Mouse (Mus musculus) liver, embryonic 11.5 days (tissue): Measurements from ENCODE around the gene Scnm1. TPM values are rescaled to one million over a fixed set of nuclear protein-coding genes. Genes with fewer than 3 reads are reported as not detected.

Source experiments
- ATAC-seq: fragments of 200-750 bp; cut with Nextera tagmentation; replicated peaks from 2 replicates; pipeline ENCODE4 v1.8.0; 2017; ENCODE audit warnings: moderate number of reproducible peaks, mild to moderate bottlenecking, moderate TSS enrichment, moderate library complexity; ENCODE audit not compliant: low FRiP score
- DNase-seq: peaks from one replicate; pipeline ENCODE4 v3.0.0-alpha.2; 2017; ENCODE audit warnings: low spot score
- H3K27ac ChIP-seq: fragments of 300-500 bp; sonication (generic); 2 replicates; pipeline ENCODE4 v1.5.1; 2014; ENCODE audit warnings: mild to moderate bottlenecking, low read depth, low read length, control low read depth
- H3K27me3 ChIP-seq: fragments of 300-500 bp; sonication (generic); replicated peaks from 2 replicates; pipeline ENCODE4 v1.6.1; 2014; ENCODE audit warnings: low read length, mixed read lengths; ENCODE audit not compliant: control insufficient read depth, insufficient read depth
- H3K36me3 ChIP-seq: fragments of 300-500 bp; sonication (generic); 2 replicates; pipeline ENCODE4 v1.6.1; 2014; ENCODE audit warnings: mild to moderate bottlenecking, low read length, moderate library complexity, mixed read lengths; ENCODE audit not compliant: control insufficient read depth, insufficient read depth
- H3K4me1 ChIP-seq: fragments of 300-500 bp; sonication (generic); replicated peaks from 2 replicates; pipeline ENCODE4 v1.6.1; 2014; ENCODE audit warnings: low read length, mixed read lengths; ENCODE audit not compliant: control insufficient read depth, insufficient read depth
- H3K4me2 ChIP-seq: fragments of 300-500 bp; sonication (generic); 2 replicates; pipeline ENCODE4 v1.6.1; 2014; ENCODE audit warnings: mild to moderate bottlenecking, control low read depth, moderate library complexity
- H3K4me3 ChIP-seq: fragments of 300-500 bp; sonication (generic); 2 replicates; pipeline ENCODE4 v1.5.1; 2014; ENCODE audit warnings: low read depth, low read length, control low read depth
- H3K9ac ChIP-seq: fragments of 300-500 bp; sonication (generic); 2 replicates; pipeline ENCODE4 v1.6.1; 2014; ENCODE audit warnings: low read depth, low read length, control low read depth
- H3K9me3 ChIP-seq: fragments of 300-500 bp; sonication (generic); 2 replicates; pipeline ENCODE4 v1.6.1; 2016; ENCODE audit warnings: low read length, inconsistent platforms, mixed read lengths; ENCODE audit not compliant: control insufficient read depth
- WGBS: fragments of 180-500 bp; shearing (Covaris S2); extraction: QIAGEN DNeasy Blood & Tissue Kit; methylation state at CpG from one replicate; pipeline ENCODE4 v1.1.7; 2014; 5-methylcytosine and 5-hydroxymethylcytosine counted together
- polyA plus RNA-seq: library from polyadenylated mRNA; unstranded; fragments of >200 nt; fragmentation: Nextera tagmentation; extraction: Ambion mirVana; gene quantifications from 2 replicates; pipeline ENCODE4 v1.2.1, GENCODE M21; 2014

Gene Scnm1
- polyA plus RNA-seq, result 53.1 and 58.5 TPM in 2 replicates

GRCm38 (mm10) chr3:95133680-95134101 is at the start of gene Scnm1, which contains the start of gene Lysmd1:
Gene Scnm1, minus strand, starts transcription at chr3:95134011.
Gene Lysmd1, plus strand, starts transcription at chr3:95134088.
- no peaks in the 10 kb centered on the region; the same call in 1 of the 2 replicates for H3K36me3 ChIP-seq
- H3K9ac ChIP-seq, result peak within 1 kb of the TSS; percentile 78
- H3K4me2 ChIP-seq, result peak within 1 kb of the TSS; percentile 78
- H3K4me1 ChIP-seq, result peaks cover 15% of the 10 kb centered on the region
- peak; percentile 85 for DNase-seq
- peak within 1 kb of the TSS; percentile 38; the same call in 1 of the 2 replicates for H3K27ac ChIP-seq
- H3K27me3 ChIP-seq, result no peaks in the 10 kb centered on the region
- no peaks in the 10 kb centered on the region for H3K9me3 ChIP-seq
- WGBS, result under 1% methylated on average over 20 of the region's 20 CpGs
- peak within 1 kb of the TSS; percentile 72 for H3K4me3 ChIP-seq
- peak; percentile 89 for ATAC-seq

DNA sequence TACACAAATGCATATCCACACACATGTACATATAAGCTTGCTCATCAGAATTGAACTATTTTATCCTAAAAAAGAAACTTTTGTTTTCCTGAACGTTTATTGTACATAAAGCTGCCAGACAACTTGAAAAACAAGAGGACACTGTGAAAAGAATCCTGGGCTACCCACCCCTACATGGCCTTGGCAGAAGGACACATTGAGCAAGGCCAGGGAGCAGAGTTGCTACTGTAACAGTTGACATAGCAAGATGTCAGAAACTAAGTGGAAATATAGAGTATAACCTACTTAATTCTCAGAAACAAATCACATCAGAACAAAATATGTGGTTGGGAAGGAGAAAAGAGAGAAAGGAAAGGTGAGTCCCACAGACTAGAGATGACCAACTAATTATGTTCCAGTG is 48.0 kb upstream of the Scnm1 start:
- H3K36me3 ChIP-seq, result peaks cover 5% of the 10 kb centered on the region; the same call in 1 of the 2 replicates
- DNase-seq (no peak), ATAC-seq (no peak)
- no peak overlapping the region for H3K9ac ChIP-seq
- no peak overlapping the region for H3K4me2 ChIP-seq
- H3K4me1 ChIP-seq, result no peaks in the 10 kb centered on the region
- WGBS, result 77% methylated on average over 1 of the region's 1 CpGs
- H3K27ac ChIP-seq, result no peak overlapping the region
- no peak overlapping the region for H3K4me3 ChIP-seq
- no peaks in the 10 kb centered on the region for H3K27me3 ChIP-seq
- no peaks in the 10 kb centered on the region for H3K9me3 ChIP-seq

DNA sequence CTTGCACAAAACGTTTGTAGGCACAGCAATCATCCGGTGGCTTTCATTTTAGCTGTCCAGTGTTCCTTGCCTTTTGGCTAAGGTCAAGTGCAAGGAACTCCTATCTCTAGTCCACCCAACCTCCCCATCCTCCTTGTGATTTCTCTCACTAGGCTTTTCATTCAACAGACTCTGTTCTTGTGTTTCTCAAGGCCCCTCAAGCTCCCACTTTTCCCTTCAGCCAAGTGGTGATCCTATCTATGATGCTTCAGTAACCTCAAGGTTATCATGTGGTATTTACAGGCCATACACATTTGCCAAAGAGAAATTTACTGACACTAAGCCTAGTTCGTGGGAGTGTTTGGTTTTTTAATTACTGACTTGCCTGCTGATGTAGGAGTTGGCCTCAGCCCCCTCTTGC is 46.1 kb upstream of the Scnm1 start:
- Histone ChIP-seq H3K27ac (no peak overlapping the region), H3K9ac (no peak overlapping the region), H3K9me3 (no peaks in the 10 kb centered on the region), H3K36me3 (peaks cover 4% of the 10 kb centered on the region; the same call in 1 of the 2 replicates), H3K4me2 (no peak overlapping the region), H3K4me1 (no peaks in the 10 kb centered on the region), H3K4me3 (no peak overlapping the region), H3K27me3 (no peaks in the 10 kb centered on the region)
- WGBS, result 64% methylated on average over 3 of the region's 3 CpGs
- DNase-seq (no peak), ATAC-seq (no peak)

DNA sequence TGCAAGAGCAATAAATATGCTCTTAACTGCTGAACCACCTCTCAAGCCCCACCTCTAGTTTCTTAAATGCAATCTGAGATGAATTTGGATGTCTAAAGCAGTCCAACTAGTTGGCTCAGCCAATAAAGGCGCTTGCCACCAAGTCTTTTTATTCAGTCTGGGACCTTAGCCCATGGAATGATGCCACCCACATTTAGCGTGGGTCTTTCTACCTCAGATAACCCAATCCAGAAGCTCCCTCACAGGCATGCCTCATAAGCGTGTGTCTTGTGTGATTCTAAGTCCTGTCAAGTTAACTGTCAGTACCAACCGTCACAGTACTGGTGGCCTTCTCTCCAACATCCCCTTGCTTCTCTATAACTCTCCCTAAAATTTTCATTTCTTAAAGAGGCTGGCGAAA is 45.1 kb upstream of the Scnm1 start:
- 82% methylated on average over 5 of the region's 5 CpGs for WGBS
- H3K4me1 ChIP-seq, result 0 out of 2 replicates have a peak, but pooled peaks cover 2% of the 10 kb centered on the region
- peaks cover 3% of the 10 kb centered on the region; the same call in 1 of the 2 replicates for H3K36me3 ChIP-seq
- no peak for DNase-seq
- no peak overlapping the region for H3K4me2 ChIP-seq
- no peak overlapping the region for H3K4me3 ChIP-seq
- H3K27me3 ChIP-seq, result peaks cover 3% of the 10 kb centered on the region
- ATAC-seq, result no peak
- no peak overlapping the region for H3K9ac ChIP-seq
- H3K9me3 ChIP-seq, result no peaks in the 10 kb centered on the region
- no peak overlapping the region for H3K27ac ChIP-seq

DNA sequence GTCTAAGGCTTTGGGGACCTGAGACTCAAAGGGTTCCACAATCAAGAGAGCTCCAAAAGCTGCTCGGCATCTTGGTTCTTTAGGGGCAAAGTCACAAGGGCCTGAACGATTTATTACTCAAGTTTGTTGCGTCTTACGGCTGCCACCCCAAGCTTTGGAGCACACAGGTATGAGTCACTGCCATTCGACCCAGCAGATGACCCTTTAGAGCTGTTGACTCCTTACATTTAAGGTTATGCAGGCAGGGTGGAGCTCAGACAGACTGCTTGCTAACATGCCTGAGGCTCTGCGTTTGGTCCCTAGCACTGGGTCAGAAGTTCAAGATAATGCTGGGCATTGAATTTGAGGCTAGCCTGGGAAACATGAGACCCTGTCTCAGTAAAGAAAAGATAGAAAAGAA is 43.8 kb upstream of the Scnm1 start:
- H3K4me3 ChIP-seq, result no peak overlapping the region
- H3K4me1 ChIP-seq, result peaks cover 12% of the 10 kb centered on the region
- 73% methylated on average over 6 of the region's 6 CpGs for WGBS
- no peak overlapping the region for H3K27ac ChIP-seq
- ATAC-seq, result no peak
- H3K36me3 ChIP-seq, result no peaks in the 10 kb centered on the region
- H3K9me3 ChIP-seq, result no peaks in the 10 kb centered on the region
- H3K4me2 ChIP-seq, result no peak overlapping the region
- no peak for DNase-seq
- no peak overlapping the region for H3K9ac ChIP-seq
- H3K27me3 ChIP-seq, result peaks cover 16% of the 10 kb centered on the region

DNA sequence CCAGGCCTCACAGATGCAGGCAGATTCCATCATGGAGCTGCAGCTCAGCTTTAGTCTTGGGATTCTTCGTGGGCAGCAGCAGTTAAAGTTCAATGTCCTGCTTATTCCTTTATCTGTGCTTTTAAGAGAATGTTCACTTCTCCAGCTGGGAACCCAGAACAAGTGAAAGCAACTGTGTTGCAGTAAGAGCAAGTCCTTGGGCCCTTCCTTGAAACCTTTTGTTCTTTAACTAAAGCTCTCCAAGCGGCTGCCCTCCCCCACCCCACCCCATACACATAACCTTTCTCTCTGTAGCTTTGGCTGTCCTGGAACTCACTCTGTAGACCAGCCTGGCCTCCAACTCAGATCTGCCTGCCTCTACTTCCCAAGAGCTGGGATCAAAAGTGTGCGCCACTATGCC is 42.7 kb upstream of the Scnm1 start:
- Histone ChIP-seq H3K4me3 (no peak overlapping the region), H3K9me3 (no peaks in the 10 kb centered on the region), H3K4me1 (peaks cover 12% of the 10 kb centered on the region), H3K27me3 (peaks cover 27% of the 10 kb centered on the region), H3K4me2 (no peak overlapping the region), H3K9ac (no peak overlapping the region), H3K36me3 (no peaks in the 10 kb centered on the region), H3K27ac (no peak overlapping the region)
- ATAC-seq (no peak), DNase-seq (no peak)
- WGBS, result 77% methylated on average over 3 of the region's 3 CpGs

GRCm38 (mm10) chr3:95174011-95174592 is 40.3 kb upstream of the Scnm1 start:
- Histone ChIP-seq H3K4me2 (peak overlapping the region; percentile 67), H3K27ac (no peak overlapping the region), H3K4me1 (peaks cover 12% of the 10 kb centered on the region), H3K27me3 (peaks cover 46% of the 10 kb centered on the region), H3K4me3 (peak overlapping the region; percentile 44), H3K36me3 (peaks cover 3% of the 10 kb centered on the region; the same call in 1 of the 2 replicates), H3K9ac (peak overlapping the region; percentile 26; the same call in 1 of the 2 replicates), H3K9me3 (no peaks in the 10 kb centered on the region)
- 2% methylated on average over 16 of the region's 16 CpGs for WGBS
- DNase-seq (peak; percentile 76), ATAC-seq (peak; percentile 54)

- peak overlapping the region; percentile 44 for H3K4me3 ChIP-seq
- peak; percentile 56 for DNase-seq
- H3K9ac ChIP-seq, result peak overlapping the region; percentile 36; the same call in 1 of the 2 replicates
- peaks cover 3% of the 10 kb centered on the region; the same call in 1 of the 2 replicates for H3K36me3 ChIP-seq
- H3K27ac ChIP-seq, result no peak overlapping the region
- H3K4me2 ChIP-seq, result peak overlapping the region; percentile 67
- peaks cover 12% of the 10 kb centered on the region for H3K4me1 ChIP-seq
- H3K27me3 ChIP-seq, result peaks cover 47% of the 10 kb centered on the region
- no peaks in the 10 kb centered on the region for H3K9me3 ChIP-seq
- 5% methylated on average over 57 of the region's 58 CpGs for WGBS
- ATAC-seq, result 0 out of 2 replicates have a peak, but pooled peaks have one; percentile 28
These were observed 39.6 kb upstream of the Scnm1 start for GRCm38 (mm10) chr3:95173256-95173949.
